Mouse (Mus musculus) c-Kit-positive CD71-positive TER-119-positive erythroid progenitor cells, embryonic 14.5 days (primary cell): ENCODE data around the gene Hmgn1.
"Not testable (repeated sequence)": the region's sequence is repeated elsewhere in the genome, so short reads cannot be mapped to it uniquely, and the experiment has no call there.

Experiments used
- DNase-seq: peaks from one replicate; pipeline ENCODE4 v3.0.0-alpha.2; 2013; ENCODE audit warnings: low spot score

The Hmgn1 gene

DNA sequence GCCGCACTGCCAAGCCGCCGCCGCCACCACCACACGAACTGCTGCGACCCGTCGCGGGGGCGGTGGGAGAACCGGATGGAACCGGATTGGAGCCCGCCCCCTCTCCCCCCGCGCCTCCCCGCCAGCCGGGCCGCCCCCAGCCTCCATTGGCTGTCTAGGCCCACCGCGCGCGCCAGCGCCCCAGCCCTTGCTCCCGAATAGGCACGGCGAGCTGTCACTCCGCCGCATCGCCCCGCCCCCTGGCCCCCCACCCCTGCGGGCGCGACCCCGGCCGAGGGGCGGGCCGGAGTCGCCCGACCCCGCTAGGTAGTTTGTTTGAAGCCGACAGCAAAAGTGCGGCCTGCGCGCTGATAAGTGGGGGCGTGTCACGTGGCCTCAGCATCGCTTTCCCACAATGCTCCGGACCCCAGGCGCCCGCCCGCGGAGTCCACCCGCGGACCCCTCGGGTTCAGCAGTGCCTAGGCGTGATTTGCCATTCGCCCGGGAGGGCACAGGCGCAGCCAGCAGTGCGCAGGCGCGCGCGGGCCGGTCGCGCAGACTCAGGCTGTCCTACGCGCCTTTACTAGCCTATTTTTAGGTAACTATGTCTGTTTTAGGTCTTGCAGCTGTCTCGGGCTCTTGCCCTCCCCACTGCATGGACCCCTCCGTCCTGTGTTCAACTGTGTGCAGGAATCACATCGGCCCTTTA lies at the start of gene Hmgn1:
Gene Hmgn1, minus strand, starts transcription at position 73 of the 688 bp plus-strand sequence.
- peak; percentile 77 for DNase-seq

DNA sequence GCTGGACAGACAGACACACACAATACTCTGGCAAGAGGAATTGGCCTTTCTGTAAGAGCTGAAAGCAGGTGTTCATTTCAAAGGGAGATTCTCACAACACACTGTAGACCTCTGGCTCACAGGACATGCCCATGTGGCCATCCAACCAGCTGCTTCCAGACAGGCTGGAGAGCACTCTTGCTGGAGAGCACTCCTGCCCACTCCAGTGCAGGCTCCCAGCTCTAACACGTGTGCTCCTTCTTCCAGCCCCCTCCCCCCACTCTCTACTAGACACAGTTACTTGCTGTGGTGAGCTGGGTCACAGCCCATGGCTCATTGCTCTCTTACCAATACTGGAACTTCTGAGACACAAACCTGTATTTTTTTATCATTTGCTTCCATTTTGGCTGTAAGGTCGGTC lies 47.9 kb upstream of the Hmgn1 start:
- no peak for DNase-seq

DNA sequence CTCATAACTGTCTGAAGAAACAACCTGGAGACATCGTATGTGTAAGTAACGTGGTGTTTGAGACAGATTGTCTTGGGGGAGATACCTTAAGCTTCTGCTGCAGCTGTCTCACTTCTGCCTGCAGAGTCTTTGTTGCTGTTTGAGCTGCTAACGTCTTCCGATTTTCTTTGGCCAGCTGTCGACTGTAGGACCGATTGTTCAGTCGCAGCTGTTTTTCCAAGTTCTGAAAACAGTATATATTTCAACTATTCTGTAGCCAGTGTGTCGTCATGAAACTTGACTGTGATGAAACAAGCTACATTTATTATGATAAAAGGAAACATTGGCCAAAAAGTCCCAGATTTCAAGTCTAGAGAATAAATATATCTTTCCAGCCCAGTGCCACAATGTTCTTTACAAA lies 46.1 kb upstream of the Hmgn1 start:
- DNase-seq: no peak

DNA sequence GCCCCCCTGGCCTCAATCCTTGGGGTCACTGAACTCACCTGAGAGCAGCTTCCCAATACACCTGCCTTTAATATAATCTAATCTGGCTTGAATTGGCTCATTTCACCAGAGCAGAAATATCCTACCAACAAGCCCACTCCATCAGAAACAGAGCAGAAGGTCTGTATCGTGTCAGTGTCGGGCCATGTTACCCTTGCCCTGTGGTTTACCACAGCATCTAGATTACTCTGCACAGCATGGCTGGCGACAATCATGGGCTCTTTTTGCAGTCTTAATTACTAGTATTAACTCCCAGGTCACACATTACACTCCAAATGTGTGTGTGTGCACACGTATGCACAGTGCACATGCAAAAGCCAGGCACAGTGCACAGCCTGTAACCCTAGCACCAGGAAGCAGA lies 41.3 kb upstream of the Hmgn1 start:
- no peak for DNase-seq

DNA sequence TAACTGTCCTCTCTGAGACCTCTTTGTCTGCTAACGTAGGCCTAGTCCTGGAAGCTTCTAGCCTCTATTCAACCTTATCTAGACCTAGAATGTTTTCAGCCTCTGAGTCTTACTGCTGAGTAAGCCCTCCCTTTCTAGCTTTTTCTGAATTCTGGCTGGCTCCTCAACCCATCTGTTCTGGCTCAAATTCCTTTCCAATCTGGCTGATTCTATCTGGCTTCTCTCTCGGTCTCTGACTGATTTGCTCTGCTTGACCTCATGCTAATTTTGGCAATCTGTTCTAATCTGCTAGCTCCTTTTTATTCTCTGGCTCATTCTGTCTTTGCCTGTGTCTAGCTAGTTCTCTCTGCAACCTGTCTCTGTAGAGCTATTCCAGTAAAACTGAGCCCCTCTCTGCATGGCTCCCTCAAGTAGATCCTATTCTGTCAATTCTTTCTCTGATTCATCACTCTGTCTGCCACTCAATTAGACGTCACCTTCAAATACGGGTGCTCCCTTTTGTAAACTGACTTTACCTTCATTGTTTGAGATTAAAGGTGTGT lies 38.3 kb upstream of the Hmgn1 start:
- DNase-seq: no peak

DNA sequence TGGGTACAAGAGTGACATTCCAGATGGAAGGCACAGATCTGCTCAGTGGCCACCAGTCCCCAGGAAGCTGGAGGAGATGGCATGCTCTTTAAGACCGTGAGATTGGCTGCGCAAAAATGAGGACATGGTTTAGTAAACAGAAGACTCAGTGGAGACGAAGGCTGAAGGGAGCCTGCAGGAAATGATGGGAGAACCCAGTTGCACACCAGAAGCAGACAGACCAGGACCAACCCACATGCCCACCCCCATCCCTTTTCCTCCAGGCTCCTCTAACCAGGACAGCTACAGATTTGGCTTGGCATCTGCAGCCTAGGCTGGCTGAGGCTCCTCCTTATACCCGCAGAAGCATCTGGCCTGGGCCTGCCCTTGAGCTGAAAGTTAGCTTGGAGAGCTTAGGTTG lies 33.8 kb upstream of the Hmgn1 start:
- DNase-seq: no peak

DNA sequence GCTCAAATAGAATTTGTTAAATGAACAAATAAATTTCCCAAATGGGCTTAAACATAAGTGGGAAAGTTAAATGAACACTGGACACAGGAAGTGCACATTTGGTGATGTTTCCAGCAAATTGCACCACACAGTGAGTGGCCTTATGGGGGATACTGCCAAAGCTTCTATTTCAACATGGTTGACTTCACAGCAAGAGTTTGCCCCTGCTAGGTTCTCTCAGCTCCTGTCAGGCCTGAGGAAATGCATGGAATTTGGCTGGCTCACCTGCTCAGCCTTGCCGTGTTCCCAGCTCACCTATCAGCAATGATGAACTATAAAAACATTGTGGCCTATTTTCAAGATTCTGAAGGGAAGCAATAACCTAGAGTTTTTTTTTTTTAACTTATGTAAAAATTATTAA lies 33.4 kb upstream of the Hmgn1 start:
- DNase-seq: no peak

DNA sequence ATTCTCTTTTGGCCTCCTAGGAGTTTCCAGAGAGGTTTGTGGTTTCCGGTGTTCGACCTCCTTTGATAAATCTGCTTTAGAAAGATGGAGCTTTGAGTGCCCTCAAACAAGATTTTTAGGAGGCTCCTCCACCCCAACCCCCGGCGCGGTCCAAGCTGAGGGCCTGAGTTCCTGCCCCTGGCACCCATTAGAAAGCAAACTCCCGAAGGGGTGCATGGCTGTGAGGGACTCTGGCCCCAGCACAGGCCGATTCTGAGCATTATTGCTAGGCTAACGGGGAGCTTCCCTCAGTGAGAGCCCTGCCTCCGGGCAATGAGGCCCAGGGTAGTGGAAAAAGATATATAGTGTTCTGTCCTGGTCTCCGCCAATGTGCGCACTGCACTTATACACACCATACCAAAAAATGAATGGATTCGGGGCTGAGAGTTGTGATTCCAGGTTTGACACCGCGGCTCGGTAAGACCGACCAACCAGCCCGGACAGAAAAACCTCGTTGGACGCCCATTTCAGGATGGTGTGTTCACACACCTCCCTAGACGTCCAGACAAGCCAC lies 32.3 kb upstream of the Hmgn1 start:
- no peak for DNase-seq

DNA sequence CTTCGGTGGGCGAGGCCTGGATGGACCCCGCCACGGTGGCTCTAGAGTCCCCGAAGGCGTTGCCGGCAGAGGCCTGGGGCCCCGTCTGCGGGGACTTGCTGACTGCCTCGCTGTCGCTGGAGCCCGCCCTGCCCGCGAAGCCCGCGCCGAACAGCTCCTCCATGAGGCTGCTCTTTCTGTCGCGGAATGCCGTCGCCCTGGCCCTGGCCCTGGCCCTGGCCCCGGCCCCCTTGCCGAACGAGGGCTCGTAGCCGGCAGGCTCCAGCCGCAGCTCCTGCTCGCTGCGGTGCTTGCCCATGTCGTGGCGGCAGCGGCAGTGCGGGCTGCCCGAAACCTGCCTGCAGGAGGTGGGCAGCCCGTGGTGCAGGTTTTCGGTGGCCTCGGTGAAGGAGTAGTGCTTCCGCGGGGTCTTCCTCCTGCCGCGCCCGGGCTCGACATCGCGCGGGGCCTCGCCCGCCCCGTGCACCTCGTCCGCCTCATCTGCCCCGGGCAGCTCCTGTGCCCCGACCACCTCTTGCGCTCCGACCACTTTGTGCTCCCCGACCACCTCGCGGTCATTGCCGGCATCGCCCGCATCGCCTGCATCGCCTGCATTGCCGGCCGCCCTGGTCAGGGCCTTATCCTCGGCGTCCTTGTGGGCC lies 31.7 kb upstream of the Hmgn1 start:
- no peak for DNase-seq

DNA sequence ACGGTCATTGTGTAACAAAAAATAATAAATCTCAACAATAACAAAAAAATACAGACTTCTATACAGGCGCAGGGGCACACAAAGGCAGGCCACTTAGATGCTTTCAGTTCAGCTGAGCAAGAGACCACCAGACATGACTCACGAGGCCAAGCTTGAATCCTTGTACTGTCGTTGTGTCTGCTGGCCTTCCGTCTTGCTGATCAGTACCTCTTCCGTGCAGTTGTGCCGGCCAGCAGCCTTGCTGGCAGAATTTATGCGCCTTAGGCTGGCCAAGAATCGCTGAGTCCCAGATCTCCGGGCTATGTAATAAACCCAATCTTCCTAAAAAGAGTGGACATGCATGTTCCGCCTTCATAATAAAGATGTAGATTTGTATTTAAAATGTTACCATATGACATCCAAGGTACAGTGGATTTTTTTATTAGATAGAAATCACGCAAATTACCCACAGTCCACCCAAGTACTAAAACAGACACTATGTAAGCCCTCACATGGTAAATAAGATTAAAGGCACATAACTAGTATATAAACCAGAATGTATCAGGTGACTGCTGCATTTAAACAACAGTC lies 31.1 kb upstream of the Hmgn1 start:
- DNase-seq: no peak

DNA sequence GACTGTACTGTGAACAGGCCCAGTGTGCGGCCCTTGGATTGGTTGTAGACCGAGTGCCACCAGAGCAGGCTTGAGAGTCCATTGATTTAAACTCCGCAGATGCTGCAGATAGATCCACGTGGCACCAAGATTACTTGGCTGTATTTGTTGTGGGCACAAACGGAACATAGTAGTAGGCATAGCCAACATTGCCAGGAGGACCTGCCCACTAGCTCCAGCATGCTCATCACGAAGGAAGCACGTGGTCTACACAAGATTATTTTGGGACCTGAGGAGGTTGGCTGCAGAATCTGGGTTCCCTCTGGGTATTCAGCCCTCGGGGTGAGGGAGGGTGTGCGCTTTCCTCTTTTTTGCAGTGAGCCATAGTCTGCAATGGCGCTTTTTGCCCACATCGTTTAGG lies 29.6 kb upstream of the Hmgn1 start:
- DNase-seq: no peak

DNA sequence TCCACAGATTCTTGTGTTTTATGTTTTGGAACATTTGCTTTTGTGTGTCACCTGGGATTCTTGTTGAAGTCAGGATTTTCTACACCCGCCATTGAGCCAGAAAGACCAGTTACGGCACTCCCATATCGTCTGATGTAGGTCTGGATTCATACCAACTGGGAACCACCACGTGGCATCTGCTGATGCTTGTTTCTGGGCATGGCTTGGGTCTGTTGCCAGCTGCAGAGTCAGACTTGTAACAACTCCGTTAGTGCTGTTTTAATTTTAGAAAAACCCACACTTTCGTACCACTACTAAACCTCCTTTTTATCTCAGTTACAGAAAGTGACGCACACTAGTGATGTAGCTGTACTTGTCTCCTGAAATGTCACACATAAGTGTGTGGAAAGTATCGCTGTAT lies 28.5 kb upstream of the Hmgn1 start:
- DNase-seq: no peak

DNA sequence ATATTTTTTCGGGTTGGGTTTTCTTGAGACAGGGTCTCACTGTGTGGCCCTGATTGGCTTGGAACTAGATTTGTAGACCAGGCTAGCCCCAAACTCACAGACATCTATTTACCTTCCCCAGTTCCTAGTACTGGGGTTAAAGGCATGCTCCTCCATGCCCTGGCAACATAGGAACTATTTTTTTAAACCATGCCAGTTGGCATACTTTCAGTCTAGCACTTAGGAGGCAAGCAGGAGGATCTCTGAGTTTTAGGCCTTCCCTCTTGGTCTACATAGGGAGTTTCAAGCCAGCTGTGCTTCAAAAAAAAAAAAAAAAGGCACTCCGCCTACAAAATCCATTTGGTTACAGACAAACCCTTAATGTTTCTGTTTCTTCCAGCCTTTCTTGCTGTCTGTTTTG lies 26.9 kb upstream of the Hmgn1 start:
- DNase-seq: no peak

DNA sequence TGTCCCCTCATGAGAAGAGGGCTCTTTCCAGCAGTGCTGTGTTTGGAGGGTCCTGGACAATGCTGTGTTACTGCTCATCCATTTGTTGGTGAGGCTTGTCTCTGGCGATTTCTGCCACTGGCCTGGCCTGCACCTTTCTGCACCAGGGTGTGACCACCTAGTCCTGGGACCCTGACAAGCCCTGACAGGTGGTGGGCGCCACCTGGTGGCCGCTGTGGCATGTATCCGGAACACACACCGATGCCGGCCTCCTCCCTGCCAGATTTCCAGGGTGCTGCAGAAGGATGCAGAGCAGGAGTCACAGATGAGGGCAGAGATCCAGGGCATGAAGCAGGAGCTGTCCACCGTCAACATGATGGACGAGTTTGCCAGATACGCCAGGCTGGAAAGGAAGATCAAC lies 24.0 kb upstream of the Hmgn1 start:
- DNase-seq: no peak

DNA sequence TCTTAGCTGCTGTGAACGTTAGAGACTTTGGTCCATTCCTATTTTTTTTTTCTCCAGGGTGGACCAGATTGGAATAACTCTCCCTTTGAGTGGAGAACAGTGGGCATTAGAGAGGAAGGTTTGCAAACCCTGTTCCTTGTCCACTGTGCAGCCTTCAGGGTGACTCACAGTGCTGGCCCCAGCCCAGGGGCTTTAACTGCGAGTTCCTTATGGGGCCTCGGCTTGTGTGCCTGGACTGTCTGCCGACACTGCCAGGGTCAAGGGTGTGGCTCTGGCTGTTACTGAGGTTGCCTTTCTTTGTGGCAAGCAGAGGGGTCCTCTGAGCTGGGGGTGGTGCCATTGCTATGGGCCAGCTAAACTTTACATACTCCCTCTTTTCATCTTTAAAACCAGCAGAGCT lies 23.5 kb upstream of the Hmgn1 start:
- no peak for DNase-seq

DNA sequence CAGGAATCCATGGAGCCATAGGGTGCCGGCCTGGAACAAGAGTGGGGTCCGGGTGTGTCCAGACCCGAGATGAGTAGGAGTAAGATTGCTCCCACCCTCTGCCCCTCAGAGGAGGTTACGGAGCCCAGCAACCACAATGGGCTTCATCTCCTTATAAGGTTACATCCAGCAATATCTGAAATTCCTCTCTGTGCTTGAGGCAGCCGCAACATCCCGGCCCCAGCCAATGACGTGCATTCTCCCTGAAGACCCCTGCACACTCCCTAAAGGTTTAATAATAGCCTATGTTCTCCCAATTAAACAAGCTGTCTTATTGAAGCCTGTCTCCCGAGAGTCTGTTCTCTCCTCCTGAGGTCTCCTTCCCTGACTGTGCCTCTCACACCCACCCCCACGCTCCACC lies 21.8 kb upstream of the Hmgn1 start:
- no peak for DNase-seq

DNA sequence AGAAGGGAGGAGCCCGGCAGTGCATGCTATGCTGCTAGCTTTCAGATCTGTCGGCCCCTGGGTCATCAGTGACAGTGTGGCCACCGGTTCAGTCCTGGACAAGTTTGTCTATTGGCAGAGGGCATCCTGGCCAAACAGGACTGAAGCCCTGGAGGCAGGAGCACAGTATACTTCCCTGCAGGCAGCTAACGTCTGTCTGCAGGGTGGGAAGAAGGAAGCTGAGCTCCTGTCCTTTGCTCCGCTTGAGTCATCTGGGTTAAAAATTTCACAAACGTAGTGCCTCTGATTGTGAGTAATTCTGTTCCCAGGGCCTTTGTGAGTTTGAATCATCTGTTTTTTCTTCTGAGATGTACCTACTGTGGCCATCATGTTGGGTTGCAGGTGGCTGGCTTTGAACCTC lies 21.3 kb upstream of the Hmgn1 start:
- DNase-seq: no peak

DNA sequence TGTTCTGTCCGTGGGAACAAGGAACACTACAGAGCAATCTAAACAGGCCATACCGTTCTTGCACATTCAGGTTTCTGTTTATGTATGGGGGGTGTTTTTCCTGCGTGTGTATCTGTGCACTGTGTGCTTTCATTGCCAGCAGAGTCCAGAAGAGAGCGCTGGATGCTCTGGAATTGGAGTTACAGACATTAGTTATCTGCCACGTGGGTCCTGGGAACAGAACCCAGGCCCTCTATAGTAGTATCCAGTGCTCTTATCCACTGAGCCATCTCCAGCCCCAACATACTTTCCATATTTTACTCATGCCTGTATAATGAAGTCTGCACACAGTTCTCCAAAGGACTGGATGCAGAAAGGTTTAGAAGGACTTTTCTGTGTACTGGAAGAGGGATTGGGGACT lies 18.3 kb upstream of the Hmgn1 start:
- DNase-seq: no peak

DNA sequence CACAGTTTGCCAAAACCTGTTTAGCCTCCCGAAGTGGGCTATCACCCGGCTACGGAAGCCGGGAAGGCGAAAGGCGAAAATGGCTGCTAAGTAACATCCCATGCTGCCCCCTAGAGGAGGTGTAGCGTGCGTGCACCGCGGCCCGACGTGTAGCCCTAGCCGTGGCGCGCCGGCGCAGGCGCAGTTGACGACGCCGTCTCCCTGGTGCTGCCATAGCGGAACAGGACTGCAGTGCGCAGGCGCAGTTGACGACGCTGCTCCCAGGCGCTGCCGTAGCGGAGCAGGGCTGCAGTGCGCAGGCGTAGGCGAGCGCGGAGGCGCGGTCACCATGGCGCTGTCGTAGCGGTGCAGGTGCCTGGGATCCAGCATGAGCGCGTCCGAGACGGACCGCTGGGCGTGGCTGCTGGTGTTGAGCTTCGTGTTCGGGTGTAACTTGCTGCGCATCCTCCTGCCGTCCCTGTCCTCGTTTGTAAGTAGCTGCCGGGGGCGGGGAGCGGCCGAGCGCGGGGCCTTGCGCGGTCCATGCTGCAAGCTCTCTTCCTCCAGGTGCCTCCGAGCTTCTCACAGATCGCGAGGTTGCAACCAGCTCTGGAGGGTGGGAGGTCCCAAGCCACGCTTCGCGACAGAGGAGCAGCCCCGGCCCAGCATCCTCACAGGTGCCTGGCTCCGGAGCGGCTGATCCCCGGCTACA lies 17.7 kb upstream of the Hmgn1 start, which contains the start of gene Wrb:
Gene Wrb, plus strand, starts transcription at position 298 of the 691 bp plus-strand sequence.
- peak; percentile 99 for DNase-seq

DNA sequence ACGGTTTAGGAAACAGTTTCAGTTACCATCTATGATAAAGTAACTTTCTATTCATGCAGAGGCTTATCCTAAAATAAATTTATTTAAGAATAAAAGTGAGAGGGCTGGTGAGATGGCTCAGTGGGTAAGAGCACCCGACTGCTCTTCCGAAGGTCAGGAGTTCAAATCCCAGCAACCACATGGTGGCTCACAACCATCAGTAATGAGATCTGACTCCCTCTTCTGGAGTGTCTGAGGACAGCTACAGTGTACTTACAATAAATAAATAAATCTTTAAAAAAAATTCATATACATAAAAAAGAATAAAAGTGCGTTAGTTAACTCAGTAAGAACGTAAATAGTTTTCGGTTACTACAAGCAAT lies 17.2 kb upstream of the Hmgn1 start:
- DNase-seq: not testable (repeated sequence)

DNA sequence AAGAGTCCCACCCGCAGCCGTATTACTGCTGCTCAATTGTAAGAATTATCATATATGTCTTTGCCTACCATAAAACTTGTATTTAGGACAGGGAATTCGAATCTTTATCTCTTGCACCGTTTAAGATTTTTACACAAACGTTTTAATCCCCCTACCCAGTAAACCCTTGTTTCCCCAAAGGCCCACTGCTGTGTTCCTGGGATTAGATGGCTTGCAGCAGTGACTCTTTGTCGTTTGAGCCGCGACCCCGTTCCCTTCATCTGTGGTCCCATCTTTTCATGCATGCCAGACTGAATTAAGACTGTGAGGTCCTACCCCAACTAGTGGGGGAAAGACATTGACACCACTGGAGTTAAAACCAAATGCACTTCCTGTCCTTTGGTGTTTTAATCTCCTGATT lies 937 bp upstream of the Hmgn1 start:
- DNase-seq: no peak

DNA sequence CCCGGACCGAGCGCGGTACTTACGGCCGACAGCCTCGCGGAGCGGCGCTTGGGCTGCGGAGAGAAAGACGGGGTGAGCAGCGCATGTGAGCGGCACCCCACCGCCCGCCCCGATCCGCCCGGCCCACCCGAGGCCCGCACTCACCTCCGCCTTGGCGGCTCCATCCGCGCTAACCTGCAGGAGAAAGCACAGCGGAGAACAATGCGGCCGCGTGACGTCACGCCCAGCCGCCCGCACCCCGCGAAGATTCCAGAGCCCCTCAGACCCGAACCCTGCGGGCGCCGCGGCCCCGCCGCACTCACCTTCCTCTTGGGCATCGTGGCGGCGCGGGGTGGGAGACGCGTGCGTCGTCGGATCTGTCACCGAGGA lies 257 bp downstream of the Hmgn1 start:
- peak; percentile 31 for DNase-seq
